ENCODE assay signal across 11 mouse cellular contexts in genomic region chr16:44679082-44679481, GRCm38 (mm10). TPM values are rescaled to one million over a fixed set of nuclear protein-coding genes. Genes with fewer than 3 reads are reported as not detected.
DNase-seq lines count a peak whose midpoint lies in the region; ATAC-seq lines count a peak whose summit lies in the region.
"Had no signal": no experiment of that assay in that cellular context is flagged by ENCODE, and none has a peak within 500 bp of the region (broad histone marks: within the 10 kb centered on the region; RNA-seq: fewer than 3 reads in every experiment).

No protein-coding gene starts in this region.

- no peak for DNase-seq in kidney, adult 18-20 months
- no peak for DNase-seq in hindbrain, embryonic 10.5 days (ENCODE audit: low spot score)
- no peak for DNase-seq in left cerebral cortex, adult 8-10 months (ENCODE audit: low spot score in 2 of 2)
- DNase-seq in layer of hippocampus, adult 8-10 months (ENCODE audit: low spot score in 2 of 2), result no peak
- no peak for DNase-seq in adrenal gland, postnatal 4 days (ENCODE audit: low spot score in 2 of 2)
- DNase-seq: layer of hippocampus, postnatal 36 days had no signal

- H3K4me3 ChIP-seq in kidney, embryonic 16.5 days (ENCODE audit: low read length), result 0 out of 2 replicates have a peak overlapping the region, but pooled peaks have one; percentile 10
- H3K4me3 ChIP-seq in hindbrain, embryonic 10.5 days, result peak overlapping the region; percentile 23
- H3K4me3 ChIP-seq in limb, embryonic 15.5 days, result no peak overlapping the region
- H3K4me3 ChIP-seq in neural tube, embryonic 14.5 days (ENCODE audit: low read depth, low read length), result no peak overlapping the region

- H3K27me3 ChIP-seq in kidney, embryonic 16.5 days (ENCODE audit: insufficient read depth, low read length), result no peaks in the 10 kb centered on the region
- no peaks in the 10 kb centered on the region for H3K27me3 ChIP-seq in hindbrain, embryonic 10.5 days (ENCODE audit: insufficient read depth, poor library complexity, severe bottlenecking)
- H3K27me3 ChIP-seq in limb, embryonic 15.5 days, result no peaks in the 10 kb centered on the region
- H3K27me3 ChIP-seq in neural tube, embryonic 14.5 days (ENCODE audit: control insufficient read depth, insufficient read depth, low read length), result no peaks in the 10 kb centered on the region

- H3K4me2 ChIP-seq in kidney, embryonic 16.5 days (replicated peaks; ENCODE audit: low read depth, low read length), result peak overlapping the region; percentile 34
- H3K4me2 ChIP-seq in limb, embryonic 15.5 days, result no peak overlapping the region
- H3K4me2 ChIP-seq in neural tube, embryonic 14.5 days (ENCODE audit: low read depth, low read length), result peak overlapping the region; percentile 27

- H3K27ac ChIP-seq in kidney, embryonic 16.5 days (ENCODE audit: low read length), result no peak overlapping the region
- peak overlapping the region; percentile 89 for H3K27ac ChIP-seq in hindbrain, embryonic 10.5 days
- peak overlapping the region; percentile 73; the same call in 1 of the 2 replicates for H3K27ac ChIP-seq in limb, embryonic 15.5 days
- no peak overlapping the region for H3K27ac ChIP-seq in neural tube, embryonic 14.5 days (ENCODE audit: low read depth, low read length)
- H3K27ac ChIP-seq: liver, embryonic 14.5 days had no signal

- WGBS in kidney, embryonic 16.5 days, result 35% methylated on average over 8 of the region's 8 CpGs
- 29% methylated on average over 8 of the region's 8 CpGs for WGBS in hindbrain, embryonic 10.5 days
- 23% methylated on average over 8 of the region's 8 CpGs for WGBS in limb, embryonic 15.5 days
- WGBS in neural tube, embryonic 14.5 days, result 10% methylated on average over 8 of the region's 8 CpGs

- no peak overlapping the region for H3K9ac ChIP-seq in kidney, embryonic 16.5 days (replicated peaks; ENCODE audit: low read length)
- no peak overlapping the region for H3K9ac ChIP-seq in limb, embryonic 15.5 days
- H3K9ac ChIP-seq in neural tube, embryonic 14.5 days (replicated peaks; ENCODE audit: low read depth, low read length), result no peak overlapping the region
- H3K9ac ChIP-seq: liver, embryonic 14.5 days had no signal

- H3K4me1 ChIP-seq in kidney, embryonic 16.5 days (ENCODE audit: insufficient read depth, low read length), result peaks cover 21% of the 10 kb centered on the region
- H3K4me1 ChIP-seq in hindbrain, embryonic 10.5 days (replicated peaks), result peaks cover 48% of the 10 kb centered on the region
- H3K4me1 ChIP-seq in limb, embryonic 15.5 days, result peaks cover 47% of the 10 kb centered on the region
- peaks cover 12% of the 10 kb centered on the region for H3K4me1 ChIP-seq in neural tube, embryonic 14.5 days (ENCODE audit: control insufficient read depth, insufficient read depth, low read length)

- H3K9me3 ChIP-seq in kidney, embryonic 16.5 days (ENCODE audit: low read length), result peaks cover 6% of the 10 kb centered on the region
- H3K9me3 ChIP-seq in hindbrain, embryonic 10.5 days, result peaks cover 11% of the 10 kb centered on the region
- H3K9me3 ChIP-seq in limb, embryonic 15.5 days, result no peaks in the 10 kb centered on the region
- no peaks in the 10 kb centered on the region for H3K9me3 ChIP-seq in neural tube, embryonic 14.5 days (ENCODE audit: control insufficient read depth, low read length)

- H3K36me3 ChIP-seq in kidney, embryonic 16.5 days (ENCODE audit: insufficient read depth, low read length), result 0 out of 2 replicates have a peak, but pooled peaks cover 2% of the 10 kb centered on the region
- H3K36me3 ChIP-seq in hindbrain, embryonic 10.5 days, result 0 out of 2 replicates have a peak, but pooled peaks cover 6% of the 10 kb centered on the region
- no peaks in the 10 kb centered on the region for H3K36me3 ChIP-seq in limb, embryonic 15.5 days
- H3K36me3 ChIP-seq in neural tube, embryonic 14.5 days (ENCODE audit: control insufficient read depth, insufficient read depth, low read length), result no peaks in the 10 kb centered on the region

- peak; percentile 77 for ATAC-seq in kidney, embryonic 16.5 days (ENCODE audit: low FRiP score, low TSS enrichment)
- no peak for ATAC-seq in limb, embryonic 15.5 days (ENCODE audit: insufficient number of reproducible peaks, low FRiP score, low TSS enrichment, low read depth)
- ATAC-seq in neural tube, embryonic 14.5 days (ENCODE audit: low read depth), result peak; percentile 85
- ATAC-seq: intestine, embryonic 16.5 days had no signal

RNA-seq across cellular contexts. Expression of gene Nepro, which starts 45.0 kb away (rescaled TPM):
- polyA plus RNA-seq in kidney, embryonic 16.5 days (2015; fragmentation: Nextera tagmentation; extraction: Ambion mirVana), result 8.6 and 9.5 TPM in 2 replicates
- polyA plus RNA-seq in hindbrain, embryonic 10.5 days (2016; fragmentation: Nextera tagmentation; extraction: Ambion mirVana), result 8.8 and 14.9 TPM in 2 replicates
- polyA plus RNA-seq in limb, embryonic 15.5 days (2015; fragmentation: Nextera tagmentation; extraction: Ambion mirVana), result 6.9 and 7.4 TPM in 2 replicates
- polyA plus RNA-seq in neural tube, embryonic 14.5 days (2014; fragmentation: Nextera tagmentation; extraction: Ambion mirVana), result 5.4 and 6.1 TPM in 2 replicates
- total RNA-seq in left cerebral cortex, adult 8-10 months (2022), result 1 to 10 TPM; 3.7 to 6.0 (median 5.4) TPM
- total RNA-seq in layer of hippocampus, adult 8-10 months (2022), result 1 to 10 TPM; 5.0 to 9.0 (median 6.0) TPM
- 10 to 100 TPM; 11.3 to 13.5 TPM for total RNA-seq in adrenal gland, postnatal 4 days (2021)

Comparison
In these comparisons a context has a peak if more than half of its experiments do, and no peak if none do; other contexts are left out.
1. H3K27ac ChIP-seq: peak in hindbrain, embryonic 10.5 days (single experiment) and limb, embryonic 15.5 days (single experiment); none in kidney, embryonic 16.5 days (single experiment) and neural tube, embryonic 14.5 days (single experiment).
2. H3K4me3 ChIP-seq: peak in kidney, embryonic 16.5 days (single experiment) and hindbrain, embryonic 10.5 days (single experiment); none in limb, embryonic 15.5 days (single experiment) and neural tube, embryonic 14.5 days (single experiment).